Mouse (Mus musculus): ENCODE results near the gene Lyplal1. TPM values are rescaled to one million over a fixed set of nuclear protein-coding genes. Genes with fewer than 3 reads are reported as not detected.
A peak's percentile ranks its signal among the peaks of the same experiment; 100 is the strongest.

The Lyplal1 gene
- polyA plus RNA-seq, 1 experiment from 2014 or later, result 23.1 TPM

DNA sequence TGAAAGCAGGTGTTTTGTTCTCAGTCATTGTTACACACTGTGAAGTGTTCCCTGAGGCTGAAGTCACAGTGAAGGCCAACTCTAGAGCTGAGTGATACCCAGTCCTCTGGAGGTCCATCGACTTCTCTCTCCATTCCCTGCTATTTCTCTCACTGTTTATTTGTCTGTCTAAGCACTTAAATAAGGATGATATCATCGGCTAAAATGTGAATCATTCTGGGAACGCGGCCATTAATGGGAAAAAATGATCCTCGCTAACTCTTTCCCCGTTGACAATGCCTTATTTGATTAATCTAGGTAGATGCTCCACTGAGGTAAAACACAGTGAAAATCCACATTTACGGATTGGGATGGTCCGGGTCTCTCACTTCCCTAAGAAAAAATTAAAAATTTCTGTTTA lies 14.8 kb downstream of the Lyplal1 start:
- TF ChIP-seq CTCF (IDR thresholded peaks at IDR 0.05; ENCODE audit: low read depth), result no peak
- H3K4me1 ChIP-seq (ENCODE audit: insufficient read depth), result no peaks in the 10 kb centered on the region
- H3K4me2 ChIP-seq, result no peak overlapping the region
- no peaks in the 10 kb centered on the region for H3K36me3 ChIP-seq (ENCODE audit: insufficient read depth)
- WGBS, result 61% methylated on average over 8 of the region's 8 CpGs
- H3K27ac ChIP-seq (ENCODE audit: low read depth), result no peak overlapping the region
- no peaks in the 10 kb centered on the region for H3K9me3 ChIP-seq (ENCODE audit: low read depth, low read length)
- DNase-seq, result peak; percentile 32
- no peak for ATAC-seq (ENCODE audit: insufficient read depth)
- H3K9ac ChIP-seq, result no peak overlapping the region
- no peaks in the 10 kb centered on the region for H3K27me3 ChIP-seq (ENCODE audit: insufficient read depth, low read length)
- H3K4me3 ChIP-seq (ENCODE audit: low read depth, low read length), result no peak overlapping the region

DNA sequence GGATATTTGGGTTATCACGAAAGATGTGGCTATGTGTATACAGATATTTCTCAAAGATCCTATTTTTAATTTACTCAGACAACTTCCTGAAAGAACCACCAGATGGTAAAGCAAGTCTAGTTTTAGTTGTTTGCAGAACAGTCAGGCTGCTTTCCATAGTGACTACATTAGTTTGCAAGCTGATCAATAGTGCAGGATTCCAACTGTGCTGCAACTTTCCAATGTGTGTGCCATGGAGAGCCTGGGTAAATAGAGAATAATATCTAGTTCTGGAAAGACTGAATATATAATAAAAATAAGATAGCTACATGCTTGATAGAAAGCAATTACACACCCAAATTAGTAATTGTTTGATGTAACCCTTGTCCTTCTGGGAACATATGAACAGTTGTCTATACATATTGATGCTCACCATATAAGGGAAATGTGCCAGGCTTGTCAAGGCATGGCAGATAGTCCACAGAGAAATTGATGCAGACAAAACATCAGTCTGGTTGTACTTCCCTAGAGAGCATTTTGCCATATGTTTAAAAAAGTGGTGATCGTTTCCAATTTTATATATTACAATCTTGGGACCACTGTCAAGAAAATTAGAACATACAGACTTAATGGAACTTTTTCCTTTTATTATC lies 50.7 kb downstream of the Lyplal1 start:
- no peak for ATAC-seq (ENCODE audit: insufficient read depth)
- Histone ChIP-seq H3K4me3 (ENCODE audit: low read depth, low read length) (no peak overlapping the region), H3K9ac (no peak overlapping the region), H3K4me2 (no peak overlapping the region), H3K36me3 (ENCODE audit: insufficient read depth) (no peaks in the 10 kb centered on the region), H3K4me1 (ENCODE audit: insufficient read depth) (no peaks in the 10 kb centered on the region), H3K27ac (ENCODE audit: low read depth) (no peak overlapping the region), H3K27me3 (ENCODE audit: insufficient read depth, low read length) (no peaks in the 10 kb centered on the region), H3K9me3 (ENCODE audit: low read depth, low read length) (0 out of 2 replicates have a peak, but pooled peaks cover 4% of the 10 kb centered on the region)
- TF ChIP-seq CTCF (IDR thresholded peaks at IDR 0.05; ENCODE audit: low read depth), result no peak
- no peak for DNase-seq
- 90% methylated on average over 2 of the region's 2 CpGs for whole genome bisulfite sequencing

DNA sequence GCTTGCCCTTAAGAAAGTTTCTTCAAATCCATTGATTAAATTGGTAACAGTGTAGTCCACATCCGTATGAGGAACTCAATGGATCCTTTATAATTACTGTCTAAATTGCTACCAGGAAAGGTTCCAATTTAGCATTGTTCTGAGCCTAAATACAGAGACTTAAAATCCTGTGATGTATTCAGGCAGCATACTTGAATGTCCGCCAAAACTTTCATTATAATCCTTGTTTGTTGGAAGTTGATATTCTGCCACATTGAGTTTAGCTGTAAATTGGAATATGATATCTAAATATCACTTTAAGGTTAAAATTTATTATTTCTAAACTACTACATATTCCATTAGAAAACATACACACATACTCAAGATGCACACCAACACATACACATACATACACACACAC lies 57.1 kb downstream of the Lyplal1 start:
- H3K9me3 ChIP-seq (ENCODE audit: low read depth, low read length), result no peaks in the 10 kb centered on the region
- no peaks in the 10 kb centered on the region for H3K4me1 ChIP-seq (ENCODE audit: insufficient read depth)
- no peaks in the 10 kb centered on the region for H3K27me3 ChIP-seq (ENCODE audit: insufficient read depth, low read length)
- no peak overlapping the region for H3K4me2 ChIP-seq
- DNase-seq, result peak; percentile 68
- WGBS, result 73% methylated on average over 2 of the region's 2 CpGs
- no peak for ATAC-seq (ENCODE audit: insufficient read depth)
- no peak overlapping the region for H3K4me3 ChIP-seq (ENCODE audit: low read depth, low read length)
- no peak overlapping the region for H3K27ac ChIP-seq (ENCODE audit: low read depth)
- H3K36me3 ChIP-seq (ENCODE audit: insufficient read depth), result no peaks in the 10 kb centered on the region
- TF ChIP-seq CTCF (IDR thresholded peaks at IDR 0.05; ENCODE audit: low read depth), result no peak
- H3K9ac ChIP-seq, result no peak overlapping the region

DNA sequence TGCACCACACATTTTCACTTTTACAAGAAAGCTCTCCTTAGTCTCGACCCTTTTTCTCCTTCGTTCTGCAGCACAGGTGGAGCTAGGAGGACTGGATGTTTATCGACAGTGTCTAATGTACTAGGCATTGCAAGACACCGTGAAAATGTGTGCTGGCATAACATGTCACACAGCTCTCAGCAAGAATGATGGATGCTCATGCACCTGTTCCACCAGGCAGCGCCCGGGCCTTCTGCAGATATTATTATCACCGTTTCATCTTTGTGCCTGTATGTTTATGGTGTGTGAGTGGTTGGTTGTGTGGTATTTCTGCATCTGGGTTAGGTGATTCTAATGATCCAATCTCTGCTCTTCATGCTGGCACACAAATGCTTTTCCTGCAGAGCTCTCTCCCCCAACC lies 62.9 kb downstream of the Lyplal1 start:
- no peak for DNase-seq
- 40% methylated on average over 7 of the region's 7 CpGs for WGBS
- ATAC-seq (ENCODE audit: insufficient read depth), result no peak
- Histone ChIP-seq H3K27me3 (ENCODE audit: insufficient read depth, low read length) (no peaks in the 10 kb centered on the region), H3K4me1 (ENCODE audit: insufficient read depth) (0 out of 2 replicates have a peak, but pooled peaks cover 3% of the 10 kb centered on the region), H3K4me3 (ENCODE audit: low read depth, low read length) (no peak overlapping the region), H3K4me2 (no peak overlapping the region), H3K36me3 (ENCODE audit: insufficient read depth) (no peaks in the 10 kb centered on the region), H3K27ac (ENCODE audit: low read depth) (no peak overlapping the region), H3K9me3 (ENCODE audit: low read depth, low read length) (no peaks in the 10 kb centered on the region), H3K9ac (no peak overlapping the region)
- TF ChIP-seq CTCF (IDR thresholded peaks at IDR 0.05; ENCODE audit: low read depth), result no peak

DNA sequence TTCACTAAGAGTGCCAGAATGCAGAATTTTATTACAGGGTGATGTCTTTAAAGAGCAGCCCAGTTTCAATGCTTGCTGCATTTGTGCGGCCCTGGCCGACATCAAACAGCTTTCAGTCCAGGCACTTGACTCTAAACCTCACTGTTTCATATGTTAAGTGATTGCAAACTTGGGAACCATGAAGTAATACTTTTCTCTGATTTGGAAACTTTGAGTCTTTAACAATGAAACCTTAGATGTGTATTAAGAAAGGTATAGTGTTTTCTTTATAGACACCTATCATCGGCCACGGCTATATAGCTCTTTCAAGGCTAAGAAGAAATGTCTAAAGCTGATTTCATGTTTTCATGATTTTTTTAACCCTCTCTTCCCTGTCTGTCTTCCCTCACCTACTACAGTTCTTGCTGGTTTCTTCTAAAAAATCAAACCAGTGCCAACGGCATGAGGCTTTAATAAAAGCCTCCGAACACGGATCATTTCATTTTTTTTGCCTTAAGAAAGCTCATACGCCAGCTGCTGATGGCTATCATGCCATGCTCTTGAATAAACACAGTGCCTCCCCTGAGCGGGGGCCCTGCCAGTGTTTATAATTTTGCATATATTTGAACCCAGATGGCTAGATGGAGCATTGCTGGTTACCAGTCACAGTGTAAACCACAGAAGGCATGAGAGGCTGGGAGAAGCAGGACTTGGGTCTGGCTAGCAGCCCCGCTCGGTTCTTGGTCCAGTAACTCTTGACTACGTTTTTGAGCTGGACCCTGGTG lies 63.6 kb downstream of the Lyplal1 start:
- no peak overlapping the region for H3K4me3 ChIP-seq (ENCODE audit: low read depth, low read length)
- H3K27me3 ChIP-seq (ENCODE audit: insufficient read depth, low read length), result no peaks in the 10 kb centered on the region
- no peaks in the 10 kb centered on the region for H3K9me3 ChIP-seq (ENCODE audit: low read depth, low read length)
- no peak overlapping the region for H3K4me2 ChIP-seq
- no peaks in the 10 kb centered on the region for H3K36me3 ChIP-seq (ENCODE audit: insufficient read depth)
- DNase-seq (no peak), ATAC-seq (ENCODE audit: insufficient read depth) (no peak)
- no peak overlapping the region for H3K27ac ChIP-seq (ENCODE audit: low read depth)
- H3K4me1 ChIP-seq (ENCODE audit: insufficient read depth), result 0 out of 2 replicates have a peak, but pooled peaks cover 3% of the 10 kb centered on the region
- WGBS, result 65% methylated on average over 12 of the region's 12 CpGs
- no peak overlapping the region for H3K9ac ChIP-seq
- no peak for TF ChIP-seq CTCF (IDR thresholded peaks at IDR 0.05; ENCODE audit: low read depth)

DNA sequence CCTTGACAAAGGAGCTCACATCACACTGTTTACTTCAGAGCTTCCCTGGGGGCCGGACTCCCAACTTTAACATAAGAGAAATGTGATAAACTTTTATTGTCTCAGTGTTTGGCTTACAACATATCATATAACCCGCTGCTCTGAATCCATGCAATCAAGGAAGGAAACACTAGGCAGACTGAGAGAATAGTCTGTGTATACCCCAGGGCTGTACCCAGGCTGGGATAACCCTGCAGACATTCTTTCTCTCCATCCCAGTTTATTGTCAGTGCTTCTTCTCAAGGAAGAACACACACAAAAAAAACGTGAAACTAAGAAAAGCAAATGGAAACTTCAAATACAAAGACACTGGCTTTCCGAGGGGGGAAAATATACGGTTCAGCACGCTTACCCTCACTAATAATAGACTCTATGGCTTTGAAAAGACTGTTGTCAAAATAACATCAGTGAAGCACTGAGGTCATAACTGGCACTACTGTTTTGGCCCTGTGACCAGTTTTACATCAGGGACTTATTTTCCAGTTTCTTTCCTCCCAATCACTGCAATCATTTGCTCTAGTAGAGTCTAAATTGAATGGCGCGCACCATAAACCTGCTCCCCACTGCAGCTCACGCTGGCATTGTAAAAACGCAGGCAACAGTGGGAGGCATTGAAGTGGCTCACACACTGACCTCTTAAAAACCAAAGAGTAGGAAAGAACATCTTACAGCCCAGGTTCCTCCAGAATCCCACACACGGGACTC lies 73.2 kb downstream of the Lyplal1 start:
- DNase-seq, result no peak
- WGBS, result 79% methylated on average over 11 of the region's 11 CpGs
- no peak for TF ChIP-seq CTCF (IDR thresholded peaks at IDR 0.05; ENCODE audit: low read depth)
- Histone ChIP-seq H3K4me3 (ENCODE audit: low read depth, low read length) (no peak overlapping the region), H3K27me3 (ENCODE audit: insufficient read depth, low read length) (no peaks in the 10 kb centered on the region), H3K4me1 (ENCODE audit: insufficient read depth) (no peaks in the 10 kb centered on the region), H3K36me3 (ENCODE audit: insufficient read depth) (no peaks in the 10 kb centered on the region), H3K9me3 (ENCODE audit: low read depth, low read length) (no peaks in the 10 kb centered on the region), H3K27ac (ENCODE audit: low read depth) (no peak overlapping the region), H3K4me2 (no peak overlapping the region), H3K9ac (no peak overlapping the region)
- no peak for ATAC-seq (ENCODE audit: insufficient read depth)

DNA sequence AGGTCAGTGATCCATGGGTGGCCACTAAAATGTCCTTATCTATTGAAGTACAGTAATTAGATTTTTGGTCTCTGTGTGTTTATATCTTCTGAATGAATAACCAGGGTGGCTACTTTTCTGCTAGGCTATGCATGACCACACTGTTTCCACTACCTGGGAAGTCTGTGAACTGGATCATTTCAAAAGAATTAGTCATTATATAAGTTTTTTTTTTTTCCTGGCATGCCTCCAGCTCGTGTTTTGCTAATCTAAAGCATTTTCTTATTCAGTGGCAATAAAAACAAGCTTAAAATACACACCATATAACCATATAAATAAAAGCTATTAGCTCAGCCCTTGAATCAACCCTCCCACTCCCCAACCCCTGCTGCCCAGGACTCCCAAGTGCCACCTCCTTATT lies 75.3 kb downstream of the Lyplal1 start:
- no peaks in the 10 kb centered on the region for H3K36me3 ChIP-seq (ENCODE audit: insufficient read depth)
- no peaks in the 10 kb centered on the region for H3K27me3 ChIP-seq (ENCODE audit: insufficient read depth, low read length)
- H3K4me1 ChIP-seq (ENCODE audit: insufficient read depth), result no peaks in the 10 kb centered on the region
- H3K9ac ChIP-seq, result no peak overlapping the region
- WGBS, result 68% methylated on average over 1 of the region's 1 CpGs
- peak; percentile 37 for DNase-seq
- no peaks in the 10 kb centered on the region for H3K9me3 ChIP-seq (ENCODE audit: low read depth, low read length)
- H3K4me2 ChIP-seq, result no peak overlapping the region
- H3K4me3 ChIP-seq (ENCODE audit: low read depth, low read length), result no peak overlapping the region
- TF ChIP-seq CTCF (IDR thresholded peaks at IDR 0.05; ENCODE audit: low read depth), result no peak
- ATAC-seq (ENCODE audit: insufficient read depth), result no peak
- no peak overlapping the region for H3K27ac ChIP-seq (ENCODE audit: low read depth)
